Mouse (Mus musculus): ENCODE data around the gene Gm48552. TPM values are rescaled to one million over a fixed set of nuclear protein-coding genes. Genes with fewer than 3 reads are reported as not detected.

The Gm48552 gene
- polyA plus RNA-seq, 1 experiment = 3.6 TPM

- DNase-seq (ENCODE audit: low spot score) = no peak
Observed at GRCm38 (mm10) chr10:81406504-81407440, 18.0 kb downstream of the Gm48552 start.

GRCm38 (mm10) chr10:81407539-81408423, 19.0 kb downstream of the Gm48552 start:
- no peak for DNase-seq (ENCODE audit: low spot score)

- no peak for DNase-seq (ENCODE audit: low spot score)
Observed at GRCm38 (mm10) chr10:81408424-81408729, 19.6 kb downstream of the Gm48552 start.

- no peak for DNase-seq (ENCODE audit: low spot score)
Observed at GRCm38 (mm10) chr10:81408871-81409291, 20.1 kb downstream of the Gm48552 start.

DNA sequence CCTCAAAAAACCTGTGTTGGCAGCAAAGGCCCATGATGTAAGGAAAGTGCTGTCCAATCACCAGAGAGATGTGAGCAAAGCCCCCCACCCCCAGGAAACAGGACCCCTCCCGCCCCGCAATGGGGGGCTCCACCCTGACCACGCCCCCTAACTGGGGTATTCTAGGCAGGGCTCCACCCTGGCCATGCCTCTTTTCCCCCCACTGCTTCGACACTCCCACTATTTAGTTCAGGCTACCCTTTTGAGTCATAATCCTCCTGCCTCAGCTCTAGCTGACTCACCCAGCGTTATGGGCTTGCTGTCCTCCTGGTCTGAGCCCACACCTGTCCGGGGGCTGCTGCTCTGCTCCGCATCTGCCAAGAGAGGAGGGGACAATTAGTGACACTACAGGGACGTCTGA, 20.5 kb downstream of the Gm48552 start:
- DNase-seq (ENCODE audit: low spot score) = no peak

- no peak for DNase-seq (ENCODE audit: low spot score)
Observed at GRCm38 (mm10) chr10:81410350-81410749, 21.5 kb downstream of the Gm48552 start.

GRCm38 (mm10) chr10:81410981-81411380, 22.2 kb downstream of the Gm48552 start:
- no peak for DNase-seq (ENCODE audit: low spot score)

- peak; percentile 64 for DNase-seq (ENCODE audit: low spot score)
Observed at GRCm38 (mm10) chr10:81411471-81412400, 22.9 kb downstream of the Gm48552 start.

GRCm38 (mm10) chr10:81412586-81413309, 23.9 kb downstream of the Gm48552 start:
- no peak for DNase-seq (ENCODE audit: low spot score)

DNA sequence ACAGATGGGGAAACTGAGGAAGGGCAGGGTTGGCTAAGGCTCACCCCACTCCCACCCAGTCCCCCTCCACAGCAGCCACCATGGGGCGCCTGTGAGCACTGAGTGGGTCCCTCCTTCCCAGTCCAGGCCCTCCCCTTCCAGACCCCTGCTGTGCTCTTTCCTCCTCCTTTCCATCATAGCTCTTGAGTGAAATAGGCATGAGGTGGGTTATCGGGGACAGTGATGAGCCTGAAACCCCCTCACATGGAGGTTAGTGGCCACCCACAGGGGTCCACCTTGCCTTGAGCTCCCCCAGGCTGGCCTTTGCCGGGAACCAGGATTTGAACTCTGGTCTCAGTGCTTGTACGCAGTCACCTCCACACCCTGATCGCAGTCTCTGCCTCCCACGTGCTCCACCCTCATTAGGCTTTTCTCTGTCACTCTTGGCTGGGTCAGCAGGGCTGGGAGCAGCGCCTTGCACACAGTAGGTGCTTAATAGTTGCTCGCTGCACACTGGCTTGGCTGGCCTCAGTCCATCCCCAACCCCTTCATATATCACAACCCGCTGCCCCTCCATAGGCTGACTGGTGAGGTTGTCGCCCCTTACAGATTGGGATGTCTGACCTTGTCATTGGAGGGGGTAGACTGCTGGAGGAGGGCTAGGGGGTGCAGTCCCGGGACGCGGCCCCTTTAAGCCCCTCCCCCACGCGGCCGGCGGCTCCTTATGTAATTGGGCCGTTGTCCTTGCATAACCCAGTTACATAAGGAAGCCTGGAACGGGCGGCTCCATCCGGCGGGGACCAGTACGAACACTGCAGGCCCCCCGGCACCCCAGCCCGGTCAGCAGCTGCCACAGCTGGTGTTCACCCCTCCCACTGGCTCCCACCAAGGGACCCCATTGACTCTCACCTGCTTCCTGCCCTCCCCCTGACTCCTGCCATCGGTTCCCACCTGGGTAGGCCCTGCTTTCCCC, 24.8 kb downstream of the Gm48552 start:
- DNase-seq (ENCODE audit: low spot score) = no peak

- no peak for DNase-seq (ENCODE audit: low spot score)
Observed at GRCm38 (mm10) chr10:81414682-81415081, 25.9 kb downstream of the Gm48552 start.

GRCm38 (mm10) chr10:81415146-81415545, 26.3 kb downstream of the Gm48552 start:
- no peak for DNase-seq (ENCODE audit: low spot score)

GRCm38 (mm10) chr10:81415549-81416310, 26.9 kb downstream of the Gm48552 start:
- DNase-seq (ENCODE audit: low spot score) = no peak

DNA sequence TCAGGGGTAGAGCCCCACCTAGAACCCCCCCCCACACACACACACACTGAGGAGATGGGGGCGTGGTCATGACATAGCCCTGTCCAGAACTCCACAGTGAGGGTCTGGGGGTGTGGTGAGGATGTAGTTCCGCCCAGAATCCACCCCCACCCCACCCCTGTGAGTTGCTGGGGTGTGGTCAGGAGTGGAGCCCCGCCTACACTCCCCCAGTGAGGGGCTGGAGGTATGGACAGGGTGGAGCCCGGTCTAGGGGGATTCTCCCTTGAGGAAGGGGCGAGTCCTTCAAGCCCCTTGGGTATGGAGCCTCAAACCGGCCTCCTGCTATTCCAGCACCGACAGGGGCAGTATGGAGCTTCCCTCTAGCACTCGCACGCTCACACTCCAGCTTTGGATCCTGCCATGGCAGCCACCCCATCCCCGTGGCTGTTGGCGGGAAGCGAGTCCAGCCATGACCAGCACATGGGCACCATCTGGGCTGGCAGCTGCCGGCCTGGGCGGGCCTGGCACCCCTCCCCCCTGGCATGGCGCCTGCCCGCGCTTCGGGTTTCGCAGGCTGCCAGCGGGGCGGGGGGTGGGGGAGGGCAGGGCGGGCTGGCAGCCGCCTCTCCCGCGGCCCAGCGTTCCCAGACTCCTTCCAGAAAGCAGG, 27.9 kb downstream of the Gm48552 start:
- DNase-seq (ENCODE audit: low spot score) = peak; percentile 76

DNA sequence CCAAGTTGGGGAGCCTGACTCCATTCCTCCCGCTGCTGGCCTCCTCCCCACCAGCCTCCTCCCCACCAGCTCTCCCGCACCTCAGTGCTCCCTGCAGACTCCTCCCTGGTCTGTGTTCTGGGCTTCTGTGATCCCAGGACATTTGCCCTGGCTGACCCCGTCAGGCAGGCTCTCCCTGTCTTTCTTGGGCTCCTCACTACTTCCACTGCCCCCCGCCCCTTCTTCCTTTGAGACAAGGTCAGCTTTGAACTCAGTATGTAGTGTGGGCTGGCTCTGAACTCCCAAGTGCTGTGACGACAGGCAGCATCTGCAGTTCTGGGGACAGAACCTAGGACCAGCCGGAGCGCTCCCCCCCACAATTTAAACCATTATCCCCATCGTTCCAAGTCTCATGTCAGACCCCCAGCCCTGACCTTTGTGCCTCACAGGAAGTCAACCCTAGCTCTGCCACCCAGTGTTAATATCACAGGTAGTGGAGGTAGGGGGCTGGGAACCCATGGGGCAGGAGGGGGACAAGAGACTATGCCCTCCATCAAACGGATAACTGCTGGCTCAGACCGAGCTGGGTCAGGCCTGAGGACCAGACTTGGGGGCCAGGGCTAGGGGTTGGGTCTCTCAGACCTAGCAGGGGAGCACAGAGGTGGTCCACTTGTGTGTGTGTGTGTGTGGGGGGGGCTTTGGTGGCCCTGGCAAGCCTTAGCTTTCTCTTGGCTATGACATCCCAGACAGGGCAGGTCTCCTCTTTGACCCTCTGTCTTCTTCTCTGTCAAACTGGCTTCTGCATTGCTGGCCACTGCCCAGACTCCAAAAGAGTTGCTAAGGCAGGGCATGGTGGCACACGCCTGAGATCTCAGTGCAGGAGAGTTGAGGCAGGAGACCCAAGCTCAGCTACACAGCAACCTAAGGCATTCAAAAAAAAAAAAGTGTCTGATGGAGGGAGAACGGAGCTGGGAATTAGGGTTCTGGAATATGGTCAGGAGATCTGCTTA, 28.7 kb downstream of the Gm48552 start:
- DNase-seq (ENCODE audit: low spot score) = no peak

DNA sequence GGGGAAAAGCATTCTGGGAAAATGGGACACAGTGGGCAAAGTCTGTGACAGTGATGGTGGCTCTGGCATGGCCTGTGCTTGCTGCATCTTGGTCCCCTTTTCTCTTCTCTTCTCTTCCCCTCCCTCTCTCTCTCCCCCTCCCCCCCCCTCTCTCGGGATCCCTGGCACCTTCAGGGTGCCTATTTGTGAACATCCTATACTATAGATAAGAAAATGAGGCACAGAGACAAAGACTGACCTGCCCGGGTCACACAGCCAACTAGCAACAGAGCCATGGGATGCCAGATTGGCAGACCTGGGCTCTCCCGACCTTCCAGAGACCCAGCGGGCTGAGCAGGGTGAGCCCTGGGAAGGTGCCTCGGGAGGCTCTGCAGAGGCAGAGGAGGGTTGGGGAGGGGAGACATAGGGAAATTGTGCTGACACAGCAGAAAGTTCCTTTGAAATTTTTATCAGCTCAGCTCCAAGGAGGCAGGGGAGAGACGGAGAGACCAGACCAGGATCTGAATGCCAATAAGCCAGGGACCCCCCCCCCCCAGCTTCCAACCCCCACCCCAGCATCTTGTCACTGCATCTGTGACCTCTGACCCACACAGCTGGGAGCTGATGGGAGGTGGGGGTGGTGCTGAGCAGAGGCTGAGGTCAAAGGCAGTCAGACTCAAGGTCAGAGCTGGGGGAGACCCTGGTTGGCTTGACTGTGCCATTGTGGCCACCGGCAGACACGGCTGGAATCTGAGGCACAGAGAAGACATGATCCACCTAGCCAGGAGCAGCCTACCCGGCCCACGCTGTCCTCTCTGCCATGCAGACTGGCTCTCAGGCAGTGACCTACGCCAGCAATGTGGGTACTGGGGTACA, 29.6 kb downstream of the Gm48552 start:
- no peak for DNase-seq (ENCODE audit: low spot score)
